Mouse (Mus musculus) brain, embryonic 14.5 days (tissue): ENCODE results near the gene Mylk.

ENCODE experiments used
- CTCF ChIP-seq: fragments of 200-500 bp; IDR thresholded peaks from 2 replicates; pipeline ENCODE4 v1.5.1; 2012; ENCODE audit warnings: inconsistent platforms, mild to moderate bottlenecking, moderate library complexity, borderline replicate concordance; ENCODE audit not compliant: insufficient read depth, insufficient read length; ENCODE audit errors: extremely low read depth
- POLR2A ChIP-seq: fragments of 200-500 bp; IDR thresholded peaks from 2 replicates; pipeline ENCODE4 v1.6.1; 2012; ENCODE audit warnings: mild to moderate bottlenecking, inconsistent platforms, borderline replicate concordance; ENCODE audit not compliant: poor library complexity, insufficient read depth, insufficient read length, severe bottlenecking; ENCODE audit errors: extremely low read depth

DNA sequence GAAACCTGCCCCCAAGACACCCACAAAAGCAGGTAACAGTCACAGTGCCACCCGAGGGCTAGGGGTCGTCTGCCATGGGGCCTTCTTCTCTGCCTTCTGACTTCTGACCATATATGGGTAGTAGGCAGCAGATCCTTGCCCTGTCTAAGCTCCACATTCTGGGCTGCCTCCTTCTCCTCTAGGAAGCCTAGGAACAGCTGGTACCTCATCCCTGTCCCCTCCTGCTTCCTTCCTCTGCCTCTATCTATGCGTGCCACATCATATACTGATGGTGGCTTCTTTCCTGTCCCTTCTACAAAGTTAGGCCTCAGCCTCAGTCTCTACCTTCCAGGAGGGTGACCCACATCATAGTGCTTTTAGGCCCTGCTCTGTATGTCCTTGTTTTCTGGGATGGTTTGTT, 207.8 kb downstream of the Mylk start:
- TF ChIP-seq CTCF: no peak
- TF ChIP-seq POLR2A: no peak
